Mouse (Mus musculus) MEL (cell line): ENCODE measurements around the gene Gaa. TPM values are rescaled to one million over a fixed set of nuclear protein-coding genes. Genes with fewer than 3 reads are reported as not detected.
A peak's percentile ranks its signal among the peaks of the same experiment; 100 is the strongest.

Experiments
- DNase-seq: peaks from one replicate; pipeline ENCODE4 v3.0.0; 2011; ENCODE audit warnings: low read depth, low spot score
- H3K27ac ChIP-seq: 2 replicates; pipeline ENCODE4 v1.5.1; 2012; ENCODE audit warnings: low read depth, mild to moderate bottlenecking, control low read depth, low read length, moderate library complexity; ENCODE audit not compliant: control insufficient read depth
- H3K27me3 ChIP-seq, 2 experiments: fragments of 150-350 bp in 1 of 2; sonication (generic) in 1 of 2; 2 replicates each; pipeline ENCODE4 v1.6.1; 2012; ENCODE audit warnings: low read length in 2 of 2, mild to moderate bottlenecking in 2 of 2, improper control_type of control experiment in 1 of 2, moderate library complexity in 1 of 2; ENCODE audit not compliant: insufficient read depth in 2 of 2, control insufficient read depth in 1 of 2
- H3K36me3 ChIP-seq, 2 experiments: 2 replicates each; pipeline ENCODE4 v1.6.1; 2012 to 2014; ENCODE audit warnings: low read length in 2 of 2, improper control_type of control experiment in 1 of 2, inconsistent platforms in 1 of 2, mild to moderate bottlenecking in 1 of 2; ENCODE audit not compliant: insufficient read depth in 2 of 2, control insufficient read depth in 1 of 2
- H3K4me1 ChIP-seq, 2 experiments: fragments of 150-350 bp in 1 of 2; sonication (generic) in 1 of 2; 2 replicates each; pipeline ENCODE4 v1.6.1; 2012; ENCODE audit warnings: low read length in 2 of 2, improper control_type of control experiment in 1 of 2, mild to moderate bottlenecking in 1 of 2; ENCODE audit not compliant: insufficient read depth in 2 of 2, control insufficient read depth in 1 of 2
- H3K4me3 ChIP-seq, 2 experiments: fragments of 150-350 bp in 1 of 2; sonication (generic) in 1 of 2; 2 replicates each; pipeline ENCODE4 v1.5.1; 2012; ENCODE audit warnings: low read depth in 2 of 2, low read length in 2 of 2, mild to moderate bottlenecking in 2 of 2, moderate library complexity in 2 of 2, control low read depth in 1 of 2, improper control_type of control experiment in 1 of 2; ENCODE audit not compliant: control insufficient read depth in 1 of 2, insufficient read depth in 1 of 2
- H3K79me2 ChIP-seq: 2 replicates; pipeline ENCODE4 v1.6.1; 2012; ENCODE audit warnings: mild to moderate bottlenecking, low read length, moderate library complexity; ENCODE audit not compliant: control insufficient read depth, poor library complexity, insufficient read depth
- H3K9ac ChIP-seq: 2 replicates; pipeline ENCODE4 v1.6.1; 2012; ENCODE audit warnings: low read depth, mild to moderate bottlenecking, control low read depth, low read length, moderate library complexity; ENCODE audit not compliant: control insufficient read depth, poor library complexity, severe bottlenecking
- H3K9me3 ChIP-seq: fragments of 150-350 bp; sonication (generic); replicated peaks from 2 replicates; pipeline ENCODE4 v1.6.1; 2012; ENCODE audit warnings: mild to moderate bottlenecking, low read length, improper control_type of control experiment, moderate library complexity; ENCODE audit not compliant: insufficient read depth
- BHLHE40 ChIP-seq: IDR thresholded peaks from 2 replicates; pipeline ENCODE4 v1.6.1; 2012; ENCODE audit warnings: low read depth, mild to moderate bottlenecking, inconsistent platforms, low read length, improper control_type of control experiment, borderline replicate concordance
- CHD2 ChIP-seq: IDR thresholded peaks from 2 replicates; pipeline ENCODE4 v1.6.1; 2011; ENCODE audit warnings: low read length, improper control_type of control experiment
- CTCF ChIP-seq, 3 experiments: IDR thresholded peaks in 2 of 3; conservative IDR thresholded peaks in 1 of 3; 2 replicates each; pipeline ENCODE4 v1.5.1; 2011 to 2012; ENCODE audit warnings: low read length in 3 of 3, low read depth in 2 of 3, mild to moderate bottlenecking in 2 of 3, improper control_type of control experiment in 1 of 3, inconsistent platforms in 1 of 3, mixed read lengths in 1 of 3, moderate library complexity in 1 of 3; ENCODE audit not compliant: control insufficient read depth in 1 of 3, insufficient read depth in 1 of 3, poor library complexity in 1 of 3, severe bottlenecking in 1 of 3
- GABPA ChIP-seq: IDR thresholded peaks from 2 replicates; pipeline ENCODE4 v1.6.1; 2012; ENCODE audit warnings: low read depth, mild to moderate bottlenecking, inconsistent platforms, low read length, improper control_type of control experiment, moderate library complexity
- GATA1 ChIP-seq: IDR thresholded peaks from 2 replicates; pipeline ENCODE4 v1.6.1; 2011; ENCODE audit warnings: low read depth, low read length, improper control_type of control experiment
- JUND ChIP-seq: IDR thresholded peaks from 2 replicates; pipeline ENCODE4 v1.6.1; 2011; ENCODE audit warnings: low read depth, mild to moderate bottlenecking, improper control_type of control experiment, low read length
- MAFK ChIP-seq: IDR thresholded peaks from 2 replicates; pipeline ENCODE4 v1.6.1; 2011; ENCODE audit warnings: low read depth, mild to moderate bottlenecking, low read length, improper control_type of control experiment, borderline replicate concordance
- MEF2A ChIP-seq: IDR thresholded peaks from 2 replicates; pipeline ENCODE4 v1.6.1; 2014; ENCODE audit warnings: low read depth, mild to moderate bottlenecking, inconsistent platforms, low read length, improper control_type of control experiment; ENCODE audit not compliant: poor library complexity, insufficient replicate concordance, severe bottlenecking; ENCODE audit errors: extremely low read depth
- MXI1 ChIP-seq: IDR thresholded peaks from 2 replicates; pipeline ENCODE4 v1.6.1; 2011; ENCODE audit warnings: mild to moderate bottlenecking, low read depth, low read length, improper control_type of control experiment
- MYB ChIP-seq: IDR thresholded peaks from 2 replicates; pipeline ENCODE4 v1.6.1; 2011; ENCODE audit warnings: mild to moderate bottlenecking, low read depth, low read length, improper control_type of control experiment
- MYC ChIP-seq: IDR thresholded peaks from 2 replicates; pipeline ENCODE4 v1.6.1; 2011; ENCODE audit warnings: low read depth, mild to moderate bottlenecking, low read length, improper control_type of control experiment, moderate library complexity
- NRF1 ChIP-seq: IDR thresholded peaks from 2 replicates; pipeline ENCODE4 v1.6.1; 2014; ENCODE audit warnings: low read depth, mild to moderate bottlenecking, inconsistent platforms, low read length, improper control_type of control experiment, moderate library complexity; ENCODE audit not compliant: poor library complexity, insufficient read depth, severe bottlenecking
- POLR2A ChIP-seq, 2 experiments: IDR thresholded peaks; 2 replicates each; pipeline ENCODE4 v1.6.1; 2011 to 2012; ENCODE audit warnings: low read length in 2 of 2, mild to moderate bottlenecking in 2 of 2, control low read depth in 1 of 2, improper control_type of control experiment in 1 of 2, low read depth in 1 of 2, moderate library complexity in 1 of 2; ENCODE audit not compliant: control insufficient read depth in 1 of 2, insufficient read depth in 1 of 2, poor library complexity in 1 of 2
- POLR2AphosphoS2 ChIP-seq: IDR thresholded peaks from 2 replicates; pipeline ENCODE4 v1.6.1; 2011; ENCODE audit warnings: low read length, improper control_type of control experiment
- RAD21 ChIP-seq: IDR thresholded peaks from 2 replicates; pipeline ENCODE4 v1.6.1; 2011; ENCODE audit warnings: mild to moderate bottlenecking, low read depth, low read length, improper control_type of control experiment
- SIN3A ChIP-seq: IDR thresholded peaks from 2 replicates; pipeline ENCODE4 v1.6.1; 2012; ENCODE audit warnings: low read length, improper control_type of control experiment, inconsistent platforms
- SMC3 ChIP-seq: IDR thresholded peaks from 2 replicates; pipeline ENCODE4 v1.6.1; 2011; ENCODE audit warnings: low read depth, low read length, improper control_type of control experiment
- TAL1 ChIP-seq: IDR thresholded peaks from 2 replicates; pipeline ENCODE4 v1.6.1; 2012; ENCODE audit warnings: mild to moderate bottlenecking, inconsistent platforms, low read length, moderate library complexity, mixed read lengths
- TBP ChIP-seq: IDR thresholded peaks from 2 replicates; pipeline ENCODE4 v1.8.0; 2011; ENCODE audit warnings: low read depth, low read length, improper control_type of control experiment
- TCF12 ChIP-seq: IDR thresholded peaks from 2 replicates; pipeline ENCODE4 v1.6.1; 2014; ENCODE audit warnings: low read depth, mild to moderate bottlenecking, inconsistent platforms, low read length, improper control_type of control experiment, moderate library complexity
- USF2 ChIP-seq, 2 experiments: IDR thresholded peaks; 2 replicates each; pipeline ENCODE4 v1.6.1; 2011 to 2012; ENCODE audit warnings: improper control_type of control experiment in 2 of 2, low read length in 2 of 2, borderline replicate concordance in 1 of 2, inconsistent platforms in 1 of 2, low read depth in 1 of 2, mild to moderate bottlenecking in 1 of 2; ENCODE audit not compliant: insufficient read depth in 1 of 2
- ZKSCAN1 ChIP-seq: IDR thresholded peaks from 2 replicates; pipeline ENCODE4 v1.6.1; 2012; ENCODE audit warnings: low read depth, mild to moderate bottlenecking, inconsistent platforms, low read length, improper control_type of control experiment, moderate library complexity
- ZMIZ1 ChIP-seq: IDR thresholded peaks from 2 replicates; pipeline ENCODE4 v1.6.1; 2012; ENCODE audit warnings: low read depth, mild to moderate bottlenecking, inconsistent platforms, low read length, improper control_type of control experiment, moderate library complexity
- ZNF384 ChIP-seq: IDR thresholded peaks from 2 replicates; pipeline ENCODE4 v1.6.1; 2012; ENCODE audit warnings: low read depth, mild to moderate bottlenecking, inconsistent platforms, low read length, improper control_type of control experiment
- polyA plus RNA-seq, 2 experiments: library from polyadenylated mRNA; stranded (reverse) in 1 of 2; unstranded in 1 of 2; fragments of >175 nt in 1 of 2; fragments of >200 nt in 1 of 2; gene quantifications; 2 replicates each; pipeline versions ENCODE4 v1.2.1 to v1.2.4; 2012; ENCODE audit warnings: low replicate concordance in 2 of 2, low read depth in 1 of 2; ENCODE audit not compliant: insufficient read length in 2 of 2, insufficient read depth in 1 of 2, missing spikeins in 1 of 2
- total RNA-seq: library from RNA; depleted of rRNA; stranded (reverse); fragments of 300-350 nt; gene quantifications from 2 replicates; pipeline ENCODE4 v1.2.3, GENCODE M21; 2012

Gaa gene
- total and polyA plus RNA-seq, 3 experiments = 54.1 to 85.6 TPM; not detected in 1

DNA sequence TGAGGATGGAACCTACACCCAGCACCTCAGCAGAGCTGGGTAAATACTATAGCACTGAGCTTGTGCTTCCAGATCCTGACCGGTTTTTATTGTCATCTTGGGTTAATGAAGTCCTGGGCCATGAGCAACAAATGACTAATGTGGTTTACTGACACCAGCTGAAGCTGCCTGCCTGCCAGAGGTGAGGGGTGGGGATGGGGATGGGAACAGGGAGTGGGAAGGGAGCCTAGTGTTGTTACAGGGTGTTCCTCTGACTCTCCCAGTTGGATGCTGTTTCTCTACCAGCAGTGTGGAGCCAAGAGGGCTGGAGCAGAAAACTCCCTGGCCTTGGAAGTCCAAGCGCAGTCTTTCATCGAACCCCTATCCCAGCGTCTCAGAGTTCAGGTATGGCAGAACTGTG, 49.0 kb downstream of the Gaa start:
- Histone ChIP-seq H3K27me3 (peaks cover 4 to 14% of the 10 kb centered on the region in 2 experiments), H3K27ac (no peak overlapping the region), H3K4me3 (no peak overlapping the region), H3K9me3 (no peaks in the 10 kb centered on the region), H3K9ac (no peak overlapping the region), H3K79me2 (no peaks in the 10 kb centered on the region), H3K36me3 (no peaks in the 10 kb centered on the region), H3K4me1 (no peaks in the 10 kb centered on the region)
- DNase-seq = no peak
- no peak for TF ChIP-seq CHD2
- no peak for TF ChIP-seq RAD21
- TF ChIP-seq CTCF (IDR thresholded peaks at IDR 0.05 in 2 of 3, conservative IDR thresholded peaks at IDR 0.05 in 1 of 3; ENCODE audit: control insufficient read depth in 1 of 3, insufficient read depth in 1 of 3, low read depth in 2 of 3, low read length in 3 of 3, poor library complexity in 1 of 3, severe bottlenecking in 1 of 3) = no peak
- no peak for TF ChIP-seq MXI1
- TF ChIP-seq ZKSCAN1 = no peak

DNA sequence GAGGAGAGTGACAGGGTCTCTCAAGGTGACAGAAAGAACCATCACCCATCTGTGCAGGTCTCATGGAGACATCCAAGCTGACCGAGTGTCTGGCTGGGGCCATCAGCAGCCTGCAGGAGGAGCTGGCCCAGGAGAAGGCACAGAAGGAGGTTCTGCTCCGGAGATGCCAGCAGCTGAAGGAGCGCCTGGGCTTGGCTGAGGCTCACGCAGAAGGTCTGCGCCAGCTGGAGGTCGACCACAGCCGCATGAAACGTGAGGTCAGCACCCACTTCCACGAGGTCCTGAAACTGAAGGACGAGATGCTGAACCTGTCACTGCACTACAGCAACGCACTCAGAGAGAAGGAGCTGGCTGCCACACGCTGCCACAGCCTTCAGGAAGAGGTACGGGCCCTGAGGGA, 54.8 kb downstream of the Gaa start:
- no peak overlapping the region for H3K9ac ChIP-seq
- no peaks in the 10 kb centered on the region for H3K79me2 ChIP-seq
- TF ChIP-seq MXI1 (no peak), SMC3 (no peak), MEF2A (no peak), TCF12 (no peak), POLR2AphosphoS2 (no peak), CHD2 (no peak), ZNF384 (no peak)
- no peaks in the 10 kb centered on the region for H3K9me3 ChIP-seq
- DNase-seq = no peak
- H3K36me3 ChIP-seq = no peaks in the 10 kb centered on the region
- H3K27me3 ChIP-seq = peaks cover 5 to 7% of the 10 kb centered on the region in 2 experiments
- no peak overlapping the region for H3K4me3 ChIP-seq
- H3K27ac ChIP-seq = no peak overlapping the region
- H3K4me1 ChIP-seq = no peaks in the 10 kb centered on the region

DNA sequence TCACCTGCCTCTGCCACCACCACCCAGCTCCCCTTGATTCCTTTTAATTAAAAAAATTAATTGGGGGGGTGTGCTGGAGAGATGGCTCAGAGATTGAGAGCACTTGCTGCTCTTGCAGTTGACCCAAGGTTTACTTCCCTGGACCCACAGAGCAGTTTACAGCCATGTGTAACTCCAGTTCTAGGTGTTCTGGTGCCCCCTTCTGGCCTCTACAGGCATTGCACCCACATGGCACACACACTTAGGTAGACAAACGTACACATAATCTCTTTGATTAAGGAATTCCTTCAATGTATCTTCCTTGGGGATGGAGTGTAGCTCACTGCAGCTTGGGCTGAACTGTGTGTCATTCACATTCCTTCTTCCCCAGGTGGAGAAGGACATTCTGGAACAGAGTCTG, 57.4 kb downstream of the Gaa start:
- no peak for TF ChIP-seq POLR2A (IDR thresholded peaks at IDR 0.05; ENCODE audit: control insufficient read depth in 1 of 2, insufficient read depth in 1 of 2, low read depth in 1 of 2, low read length in 2 of 2, poor library complexity in 1 of 2)
- TF ChIP-seq TAL1 = no peak
- no peak for TF ChIP-seq MXI1
- no peak for TF ChIP-seq SIN3A
- TF ChIP-seq POLR2AphosphoS2 = no peak
- TF ChIP-seq MAFK = no peak
- TF ChIP-seq RAD21 = peak; percentile 40
- TF ChIP-seq NRF1 = no peak
- no peak for TF ChIP-seq MYC
- TF ChIP-seq MYB = no peak
- TF ChIP-seq ZNF384 = no peak
- TF ChIP-seq ZKSCAN1 = no peak
- TF ChIP-seq USF2 (IDR thresholded peaks at IDR 0.05; ENCODE audit: borderline replicate concordance in 1 of 2, insufficient read depth in 1 of 2, low read depth in 1 of 2, low read length in 2 of 2) = no peak
- no peak for TF ChIP-seq JUND
- no peak for TF ChIP-seq BHLHE40
- TF ChIP-seq TBP = no peak
- TF ChIP-seq GATA1 = no peak
- no peak for TF ChIP-seq ZMIZ1
- peak; percentile 59 to 74 (median 63) for TF ChIP-seq CTCF (IDR thresholded peaks at IDR 0.05 in 2 of 3, conservative IDR thresholded peaks at IDR 0.05 in 1 of 3; ENCODE audit: control insufficient read depth in 1 of 3, insufficient read depth in 1 of 3, low read depth in 2 of 3, low read length in 3 of 3, poor library complexity in 1 of 3, severe bottlenecking in 1 of 3)
- peak; percentile 34 for TF ChIP-seq SMC3
- no peak for TF ChIP-seq GABPA
- Histone ChIP-seq H3K9me3 (no peaks in the 10 kb centered on the region), H3K36me3 (no peaks in the 10 kb centered on the region), H3K9ac (no peak overlapping the region), H3K27me3 (peaks cover 3 to 5% of the 10 kb centered on the region in 2 experiments; a peak in 3 of 4 replicates), H3K4me3 (no peak overlapping the region), H3K79me2 (no peaks in the 10 kb centered on the region), H3K27ac (no peak overlapping the region), H3K4me1 (no peaks in the 10 kb centered on the region)
- peak; percentile 43 for DNase-seq
